Mouse (Mus musculus) G1E-ER4 (cell line): Measurements from ENCODE around the gene Olfr1444. TPM values are rescaled to one million over a fixed set of nuclear protein-coding genes. Genes with fewer than 3 reads are reported as not detected.

ENCODE experiments used
- GATA1 ChIP-seq: IDR thresholded peaks from one replicate; pipeline ENCODE4 v1.8.0; 2012; ENCODE audit warnings: low read length, inconsistent platforms
- polyA plus RNA-seq: library from polyadenylated mRNA; stranded (reverse); fragments of >175 nt; gene quantifications from 2 replicates; pipeline ENCODE4 v1.2.3, GENCODE M21; 2012

The Olfr1444 gene
- not detected in 2 replicates for polyA plus RNA-seq

DNA sequence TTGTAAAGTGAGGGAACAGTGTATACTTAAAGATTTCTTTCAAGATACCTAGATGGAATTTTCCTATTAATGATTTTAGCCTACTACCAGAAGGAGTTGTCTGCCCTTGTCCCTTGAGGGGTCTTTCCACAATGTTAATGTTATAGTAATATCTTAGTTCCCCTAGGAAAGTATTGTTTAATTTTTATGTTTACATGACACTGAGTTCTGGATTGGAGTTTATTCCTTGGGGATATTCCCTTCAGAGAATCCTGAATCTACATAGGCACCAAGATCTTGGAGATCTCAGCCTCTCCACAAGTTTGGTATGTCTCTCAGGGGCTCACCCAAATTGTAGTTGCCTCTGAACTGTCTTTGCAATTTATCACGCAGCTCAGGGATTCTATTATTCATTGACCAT, at the start of gene Olfr1444:
Gene Olfr1444, plus strand, starts transcription at position 301 of the 400 bp plus-strand sequence.
- TF ChIP-seq GATA1, result no peak

DNA sequence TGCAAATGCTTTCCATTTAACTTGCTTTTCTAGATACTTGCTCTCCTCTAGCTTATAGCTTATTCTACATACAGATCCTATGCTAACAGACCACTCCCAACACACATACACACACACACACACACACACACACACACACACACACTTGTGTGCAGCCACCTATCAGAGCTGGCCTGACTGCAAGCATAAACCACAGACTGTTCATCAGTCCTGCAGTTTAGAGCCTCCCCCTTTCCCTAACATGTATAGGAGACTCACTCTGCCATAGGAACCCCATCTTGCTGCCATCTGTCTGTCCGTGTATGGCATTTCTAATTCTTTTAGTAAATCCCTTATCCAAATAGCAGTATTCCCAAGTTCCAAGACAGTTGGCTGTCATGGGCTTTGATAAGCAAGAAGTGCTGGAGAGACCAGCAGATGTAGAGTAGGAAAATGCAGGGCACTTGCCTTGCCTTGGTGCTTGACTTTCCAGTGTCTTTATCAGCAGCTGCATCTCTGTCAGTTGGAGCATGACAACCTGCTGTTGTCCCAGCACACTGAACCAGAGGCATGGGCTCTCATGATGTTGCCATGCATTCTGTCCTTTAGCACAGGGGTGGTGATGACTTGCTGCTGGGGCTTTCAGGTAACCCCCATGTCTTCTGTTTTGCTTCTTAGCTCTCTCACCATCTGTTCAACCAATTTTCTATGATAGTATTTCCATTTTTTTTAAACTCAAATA, 44.3 kb upstream of the Olfr1444 start:
- TF ChIP-seq GATA1, result no peak

DNA sequence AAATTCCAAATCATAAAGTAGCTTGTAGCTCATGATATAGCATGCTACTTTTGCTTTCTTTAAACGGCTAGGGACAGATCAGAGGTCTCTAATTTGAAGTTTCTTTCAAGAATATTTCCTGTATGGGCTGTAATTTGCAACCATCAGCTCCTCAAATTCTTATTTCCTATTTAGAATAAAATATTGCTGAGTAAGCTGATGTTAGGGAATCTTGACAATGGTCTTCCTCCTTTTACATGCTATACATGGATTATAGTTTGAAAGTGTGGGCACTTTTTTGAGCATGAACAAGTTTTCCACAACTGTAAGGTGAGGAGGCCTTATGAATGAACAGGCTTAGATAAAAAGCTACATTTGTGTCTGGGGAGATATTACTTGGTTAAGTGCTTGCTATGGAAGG, 43.2 kb upstream of the Olfr1444 start:
- TF ChIP-seq GATA1, result no peak

DNA sequence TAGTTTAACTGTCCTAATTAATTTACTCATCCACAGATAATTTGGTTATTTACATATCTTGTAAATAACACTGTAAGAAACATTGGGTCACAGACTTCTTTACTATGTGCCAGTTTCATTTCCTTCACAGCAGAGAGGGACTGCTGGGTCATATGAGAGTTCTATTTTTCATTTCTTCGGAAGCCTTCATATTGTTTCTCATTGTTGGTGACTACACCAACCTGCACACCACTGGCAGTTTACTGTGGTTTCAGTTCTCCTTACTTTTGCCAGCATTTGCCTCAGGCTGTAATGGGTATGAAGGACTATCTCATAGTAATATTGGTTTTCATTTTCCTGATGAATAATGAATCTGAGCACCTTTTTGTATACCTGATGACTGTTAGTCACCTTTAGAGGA, 38.6 kb upstream of the Olfr1444 start:
- no peak for TF ChIP-seq GATA1

DNA sequence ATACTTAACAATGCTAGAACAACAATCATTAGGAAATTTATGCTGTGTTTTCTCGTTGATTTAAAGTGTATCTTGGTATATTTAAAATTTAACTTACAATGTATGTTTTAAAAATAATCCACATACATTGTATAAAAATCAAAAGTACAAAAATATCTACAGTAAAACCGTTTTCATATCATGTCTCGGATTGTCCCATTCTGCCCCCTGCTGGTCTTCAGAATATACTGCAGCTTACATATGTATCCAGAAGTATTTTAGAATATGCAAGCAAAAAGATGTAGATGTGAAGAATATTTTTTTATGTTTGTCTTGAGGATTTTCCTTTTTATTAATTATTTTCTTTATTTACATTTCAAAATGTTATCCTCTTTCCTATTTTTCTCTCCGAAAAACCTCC, 36.7 kb upstream of the Olfr1444 start:
- no peak for TF ChIP-seq GATA1

DNA sequence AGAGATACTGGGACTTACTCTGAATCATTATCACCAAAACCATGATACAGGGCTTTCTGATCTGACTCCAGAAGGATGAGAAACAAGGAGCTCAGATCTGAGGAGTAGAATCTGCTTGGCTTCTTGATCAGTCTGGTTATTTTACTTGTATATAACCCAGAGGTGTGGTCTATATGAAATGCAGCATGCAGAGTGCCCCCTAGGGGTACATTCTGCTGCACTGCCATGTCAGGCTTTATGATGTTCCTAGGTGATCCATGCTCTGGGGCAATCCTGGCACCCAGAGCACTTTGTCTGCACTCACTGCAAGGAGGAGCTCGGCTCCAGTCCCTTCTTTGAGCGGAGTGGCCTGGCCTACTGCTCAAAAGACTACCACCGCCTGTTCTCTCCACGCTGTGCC, 32.5 kb upstream of the Olfr1444 start:
- no peak for TF ChIP-seq GATA1

DNA sequence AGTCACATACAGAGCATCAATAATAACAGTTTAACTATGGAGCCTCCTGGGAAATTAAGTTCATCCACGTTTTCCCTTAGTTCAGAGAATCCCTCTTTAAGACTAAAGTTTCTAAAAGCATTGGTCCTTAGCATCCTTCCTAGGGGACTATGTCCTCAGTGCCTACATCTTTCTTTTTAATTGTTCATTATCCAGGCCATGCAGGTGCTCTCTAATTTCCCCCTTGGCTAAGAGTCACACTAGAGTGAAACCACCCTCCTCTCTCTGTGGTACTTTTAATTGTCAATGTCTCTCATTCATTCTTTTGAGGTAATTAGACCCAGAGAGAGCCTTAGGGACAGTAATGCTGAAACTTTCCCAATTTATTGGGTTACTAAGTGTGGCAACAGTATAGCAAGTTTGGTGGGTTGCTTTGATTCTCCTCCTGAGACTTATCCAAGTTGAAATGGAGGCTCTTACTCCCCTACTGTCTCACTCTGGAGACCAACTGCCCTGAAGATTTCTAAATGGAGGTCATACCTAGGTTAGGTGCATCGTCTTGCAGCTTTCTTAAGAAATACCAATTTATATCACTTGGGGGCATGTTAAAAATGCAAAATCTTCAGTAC, 26.2 kb upstream of the Olfr1444 start:
- no peak for TF ChIP-seq GATA1

DNA sequence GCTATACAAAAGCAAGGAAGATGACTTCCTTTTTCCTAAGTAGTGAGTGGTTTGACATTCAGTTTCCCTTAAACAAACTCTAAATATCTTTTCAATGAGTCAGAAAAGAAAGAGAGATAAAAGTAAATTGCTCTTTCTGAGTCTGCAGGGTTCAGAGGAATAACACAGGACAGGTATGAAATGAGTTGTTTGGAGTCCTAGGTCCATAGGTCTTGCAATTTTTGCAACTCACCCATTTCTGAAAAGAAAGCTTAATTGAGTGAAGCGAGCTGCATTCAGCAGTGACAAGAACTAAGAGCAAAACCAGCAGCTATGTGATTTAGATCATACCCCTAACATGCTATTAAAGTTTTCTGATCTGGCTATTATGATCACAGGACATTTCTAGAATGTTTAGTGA, 25.5 kb upstream of the Olfr1444 start:
- no peak for TF ChIP-seq GATA1

DNA sequence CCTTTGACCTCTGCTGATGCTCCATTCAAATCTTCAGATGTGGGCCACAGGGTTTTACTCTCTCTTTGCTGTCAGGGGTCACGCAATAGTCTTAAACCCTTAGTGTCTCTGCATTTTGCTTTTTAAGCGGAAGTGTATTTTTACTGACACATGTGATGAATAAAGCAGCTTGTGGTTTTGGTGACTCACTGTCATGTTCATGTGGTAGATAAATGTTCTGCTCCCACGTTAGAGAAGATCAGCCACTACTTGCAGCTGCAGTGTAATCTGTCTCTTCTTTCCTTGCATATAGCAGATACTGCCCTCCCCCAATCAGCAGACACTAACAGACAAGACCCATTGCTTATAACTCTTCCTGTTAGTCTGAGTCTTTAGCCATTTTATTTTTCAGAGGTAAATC, 23.5 kb upstream of the Olfr1444 start:
- peak; percentile 95 for TF ChIP-seq GATA1

DNA sequence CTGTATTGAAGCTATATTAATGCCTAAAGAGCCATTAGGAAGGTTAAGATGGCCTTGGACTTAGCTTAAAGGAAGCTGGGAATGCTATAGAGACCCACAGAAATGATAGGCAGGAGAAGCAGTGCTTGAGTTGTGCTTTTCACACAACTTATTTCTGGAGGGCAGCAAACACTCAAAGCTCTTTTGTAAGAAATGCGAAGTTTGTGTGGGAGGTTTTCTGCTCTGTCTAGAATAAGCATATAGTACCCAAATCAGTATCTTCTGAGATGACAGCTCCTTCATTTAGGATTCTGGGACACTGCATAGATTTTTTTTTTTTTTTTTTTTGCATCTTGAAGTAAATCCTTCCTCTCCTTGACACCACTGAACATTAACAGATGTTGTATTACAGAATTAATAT, 18.6 kb upstream of the Olfr1444 start:
- TF ChIP-seq GATA1, result no peak

DNA sequence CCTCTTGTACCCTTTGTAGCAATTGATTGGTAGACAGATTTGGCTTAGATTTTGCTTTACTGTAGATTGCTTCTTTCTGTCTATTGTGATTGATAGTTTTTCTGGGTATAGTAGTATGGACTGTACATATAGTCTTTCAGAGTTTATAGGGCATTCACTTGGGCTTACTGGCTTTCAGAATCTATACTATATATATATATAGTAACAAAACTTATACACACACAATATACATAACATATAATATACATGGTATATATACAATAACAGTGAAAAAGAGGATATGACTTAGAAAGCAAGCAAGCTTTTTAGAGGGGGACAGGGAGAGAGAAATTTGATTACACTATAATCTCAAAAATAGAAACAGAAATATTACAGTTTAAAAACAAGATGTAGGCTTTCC, 10.7 kb upstream of the Olfr1444 start, which contains the start of gene Gm5244:
Gene Gm5244, plus strand, starts transcription at position 301 of the 400 bp plus-strand sequence.
- TF ChIP-seq GATA1, result no peak

DNA sequence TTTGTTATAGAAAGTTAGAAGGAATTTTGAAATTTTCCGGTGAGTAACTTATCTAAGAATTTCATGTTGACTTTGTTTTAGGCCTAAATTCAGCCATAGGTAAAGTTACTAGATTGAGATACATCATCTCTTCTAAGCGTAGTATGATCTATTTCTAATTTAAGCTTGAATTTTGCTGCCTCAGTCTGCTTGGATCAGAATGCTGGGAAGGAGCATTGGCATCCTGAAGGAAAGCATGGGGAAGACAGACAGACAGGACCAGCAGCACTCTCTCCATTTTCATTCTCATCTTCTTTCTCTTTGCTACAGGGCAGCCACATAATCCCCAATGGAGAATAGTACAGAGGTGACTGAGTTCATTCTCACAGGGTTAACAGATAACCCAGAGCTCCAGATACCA, 26.5 kb downstream of the Olfr1444 start, which contains the start of gene Olfr1445:
Gene Olfr1445, plus strand, starts transcription at position 301 of the 400 bp plus-strand sequence.
- TF ChIP-seq GATA1, result no peak

DNA sequence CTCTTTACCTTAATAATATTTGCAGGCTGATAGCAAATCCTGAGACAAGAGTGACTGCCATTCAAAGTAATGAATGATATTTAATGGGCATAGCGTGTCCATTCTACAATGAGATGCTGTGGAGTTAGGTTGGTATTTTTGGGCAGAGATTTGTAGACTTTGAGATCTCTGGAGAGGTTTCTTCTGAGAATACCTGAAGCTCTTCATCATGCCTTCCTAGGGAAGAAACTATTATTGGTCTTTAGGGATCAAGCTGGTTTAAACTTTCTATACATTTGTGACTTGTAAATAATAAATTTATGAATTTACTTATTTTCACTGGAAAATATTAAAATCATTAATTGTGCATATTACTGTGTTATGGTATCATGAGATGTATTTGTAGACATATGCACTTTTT, 36.3 kb downstream of the Olfr1444 start, which contains the start of gene Olfr1446:
Gene Olfr1446, minus strand, starts transcription at position 101 of the 400 bp plus-strand sequence.
- TF ChIP-seq GATA1, result no peak

DNA sequence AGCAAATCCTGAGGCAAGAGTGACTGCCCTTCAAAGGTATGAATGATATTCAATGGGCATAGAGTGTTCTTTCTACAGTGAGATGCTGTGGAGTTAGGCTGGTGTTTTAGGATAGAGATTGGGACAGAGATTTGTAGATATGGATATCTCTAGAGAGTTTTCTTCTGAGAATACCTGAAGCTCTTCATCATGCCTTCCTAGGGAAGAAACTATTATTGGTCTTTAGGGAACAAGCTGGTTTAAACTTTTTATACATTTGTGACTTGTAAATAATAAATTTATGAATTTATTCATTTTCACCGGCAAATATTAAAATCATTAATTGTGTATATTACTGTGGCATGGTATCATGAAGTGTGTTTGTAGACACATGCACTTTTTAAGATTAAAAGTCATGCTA, 46.6 kb downstream of the Olfr1444 start, which contains the start of gene Olfr1447:
Gene Olfr1447, minus strand, starts transcription at position 101 of the 400 bp plus-strand sequence.
- TF ChIP-seq GATA1, result no peak

Other genes starting within 250 kb of the Olfr1444 start
- not detected in 2 replicates for gene Glyat, start 224.0 kb upstream of the Olfr1444 start, polyA plus RNA-seq
- gene Olfr1442, start 186.8 kb upstream of the Olfr1444 start, polyA plus RNA-seq, result not detected in 2 replicates
- gene Olfr1443, start 179.2 kb upstream of the Olfr1444 start, polyA plus RNA-seq, result not detected in 2 replicates
- gene Keg1, start 161.5 kb upstream of the Olfr1444 start, polyA plus RNA-seq, result not detected in 2 replicates
- 0.08 TPM in 1 of 2 replicates, not detected in the other for gene Cntf, start 91.7 kb upstream of the Olfr1444 start, polyA plus RNA-seq
- gene Zfp91, start 61.2 kb upstream of the Olfr1444 start, polyA plus RNA-seq, result 30.8 and 35.6 TPM in 2 replicates
- gene Lpxn, start 61.1 kb upstream of the Olfr1444 start, polyA plus RNA-seq, result 0.04 TPM in 1 of 2 replicates, not detected in the other
- not detected in 2 replicates for gene Gm5244, start 10.6 kb upstream of the Olfr1444 start, polyA plus RNA-seq
- not detected in 2 replicates for gene Olfr1445, start 26.6 kb downstream of the Olfr1444 start, polyA plus RNA-seq
- not detected in 2 replicates for gene Olfr1446, start 36.2 kb downstream of the Olfr1444 start, polyA plus RNA-seq
- gene Olfr1447, start 46.5 kb downstream of the Olfr1444 start, polyA plus RNA-seq, result not detected in 2 replicates
- not detected in 2 replicates for gene Olfr1448, start 67.1 kb downstream of the Olfr1444 start, polyA plus RNA-seq
- not detected in 2 replicates for gene Olfr1449, start 73.6 kb downstream of the Olfr1444 start, polyA plus RNA-seq
- gene Olfr1450, start 93.0 kb downstream of the Olfr1444 start, polyA plus RNA-seq, result not detected in 2 replicates
- gene Olfr1451, start 137.7 kb downstream of the Olfr1444 start, polyA plus RNA-seq, result not detected in 2 replicates
- not detected in 2 replicates for gene Olfr1453, start 171.0 kb downstream of the Olfr1444 start, polyA plus RNA-seq
- gene Olfr1454, start 203.3 kb downstream of the Olfr1444 start, polyA plus RNA-seq, result not detected in 2 replicates
- not detected in 2 replicates for gene Olfr1457, start 240.6 kb downstream of the Olfr1444 start, polyA plus RNA-seq
- not detected in 2 replicates for gene Olfr1458, start 249.5 kb downstream of the Olfr1444 start, polyA plus RNA-seq